Mouse (Mus musculus) forebrain, embryonic 16.5 days (tissue): ENCODE results near the gene Ttc28. TPM values are rescaled to one million over a fixed set of nuclear protein-coding genes. Genes with fewer than 3 reads are reported as not detected.
A peak's percentile ranks its signal among the peaks of the same experiment; 100 is the strongest.

Experiments used
- ATAC-seq: fragments of 200-750 bp; cut with Nextera tagmentation; 2 replicates; pipeline ENCODE4 v1.8.0; 2017; ENCODE audit warnings: mild to moderate bottlenecking, moderate library complexity
- H3K27ac ChIP-seq: fragments of 300-500 bp; sonication (generic); 2 replicates; pipeline ENCODE4 v1.5.1; 2014; ENCODE audit warnings: low read length, control low read depth
- H3K27me3 ChIP-seq: fragments of 300-500 bp; sonication (generic); replicated peaks from 2 replicates; pipeline ENCODE4 v1.6.1; 2014; ENCODE audit warnings: low read length; ENCODE audit not compliant: control insufficient read depth, insufficient read depth
- H3K36me3 ChIP-seq: fragments of 300-500 bp; sonication (generic); 2 replicates; pipeline ENCODE4 v1.6.1; 2014; ENCODE audit not compliant: control insufficient read depth, insufficient read depth
- H3K4me1 ChIP-seq: fragments of 300-500 bp; sonication (generic); replicated peaks from 2 replicates; pipeline ENCODE4 v1.6.1; 2014; ENCODE audit warnings: low read length; ENCODE audit not compliant: control insufficient read depth, insufficient read depth
- H3K4me2 ChIP-seq: fragments of 300-500 bp; sonication (generic); 2 replicates; pipeline ENCODE4 v1.6.1; 2014; ENCODE audit warnings: mild to moderate bottlenecking, low read length, control low read depth
- H3K4me3 ChIP-seq: fragments of 300-500 bp; sonication (generic); replicated peaks from 2 replicates; pipeline ENCODE4 v1.5.1; 2014; ENCODE audit warnings: mild to moderate bottlenecking, low read length, control low read depth
- H3K9ac ChIP-seq: fragments of 300-500 bp; sonication (generic); replicated peaks from 2 replicates; pipeline ENCODE4 v1.6.1; 2014; ENCODE audit warnings: low read depth, low read length, control low read depth
- H3K9me3 ChIP-seq: fragments of 300-500 bp; sonication (generic); 2 replicates; pipeline ENCODE4 v1.6.1; 2016; ENCODE audit warnings: low read length; ENCODE audit not compliant: control insufficient read depth
- WGBS: fragments of 180-500 bp; shearing (Covaris S2); extraction: QIAGEN DNeasy Blood & Tissue Kit; methylation state at CpG from one replicate; pipeline ENCODE4 v1.1.7; 2014; 5-methylcytosine and 5-hydroxymethylcytosine counted together
- polyA plus RNA-seq: library from polyadenylated mRNA; unstranded; fragments of >200 nt; fragmentation: Nextera tagmentation; extraction: Ambion mirVana; gene quantifications from 2 replicates; pipeline ENCODE4 v1.2.1, GENCODE M21; 2015

Ttc28 gene
- polyA plus RNA-seq, 1 experiment from 2014 or later, result 40.5 TPM

GRCm38 (mm10) chr5:111097233-111098160, 217.9 kb downstream of the Ttc28 start:
- H3K4me1 ChIP-seq, result peaks cover 29% of the 10 kb centered on the region
- WGBS, result 52% methylated on average over 11 of the region's 11 CpGs
- no peak for ATAC-seq
- H3K4me3 ChIP-seq, result no peak overlapping the region
- H3K27me3 ChIP-seq, result no peaks in the 10 kb centered on the region
- no peak overlapping the region for H3K27ac ChIP-seq
- H3K9me3 ChIP-seq, result no peaks in the 10 kb centered on the region
- no peak overlapping the region for H3K9ac ChIP-seq
- H3K4me2 ChIP-seq, result no peak overlapping the region
- H3K36me3 ChIP-seq, result peaks cover 9% of the 10 kb centered on the region

- no peaks in the 10 kb centered on the region for H3K9me3 ChIP-seq
- ATAC-seq, result peak; percentile 48; the same call in 1 of the 2 replicates
- no peak overlapping the region for H3K4me3 ChIP-seq
- H3K36me3 ChIP-seq, result peaks cover 12% of the 10 kb centered on the region
- peak overlapping the region; percentile 71 for H3K27ac ChIP-seq
- H3K4me1 ChIP-seq, result peaks cover 29% of the 10 kb centered on the region
- peak overlapping the region; percentile 40; the same call in 1 of the 2 replicates for H3K9ac ChIP-seq
- no peak overlapping the region for H3K4me2 ChIP-seq
- 20% methylated on average over 7 of the region's 7 CpGs for WGBS
- no peaks in the 10 kb centered on the region for H3K27me3 ChIP-seq
Measured at GRCm38 (mm10) chr5:111098516-111099274, 219.1 kb downstream of the Ttc28 start.

- no peaks in the 10 kb centered on the region for H3K9me3 ChIP-seq
- 82% methylated on average over 7 of the region's 7 CpGs for WGBS
- ATAC-seq, result no peak
- H3K9ac ChIP-seq, result no peak overlapping the region
- peaks cover 29% of the 10 kb centered on the region for H3K4me1 ChIP-seq
- H3K4me2 ChIP-seq, result no peak overlapping the region
- H3K4me3 ChIP-seq, result no peak overlapping the region
- H3K27ac ChIP-seq, result no peak overlapping the region
- peaks cover 12% of the 10 kb centered on the region for H3K36me3 ChIP-seq
- no peaks in the 10 kb centered on the region for H3K27me3 ChIP-seq
Measured at GRCm38 (mm10) chr5:111100585-111100984, 221.0 kb downstream of the Ttc28 start.

GRCm38 (mm10) chr5:111101383-111101932, 221.9 kb downstream of the Ttc28 start:
- peaks cover 10% of the 10 kb centered on the region for H3K36me3 ChIP-seq
- no peak overlapping the region for H3K4me3 ChIP-seq
- no peak overlapping the region for H3K9ac ChIP-seq
- 82% methylated on average over 6 of the region's 6 CpGs for WGBS
- ATAC-seq, result no peak
- no peaks in the 10 kb centered on the region for H3K27me3 ChIP-seq
- no peak overlapping the region for H3K27ac ChIP-seq
- H3K9me3 ChIP-seq, result no peaks in the 10 kb centered on the region
- peaks cover 27% of the 10 kb centered on the region for H3K4me1 ChIP-seq
- no peak overlapping the region for H3K4me2 ChIP-seq

GRCm38 (mm10) chr5:111104801-111105200, 225.2 kb downstream of the Ttc28 start:
- no peak overlapping the region for H3K4me3 ChIP-seq
- no peaks in the 10 kb centered on the region for H3K27me3 ChIP-seq
- H3K36me3 ChIP-seq, result peaks cover 10% of the 10 kb centered on the region
- no peak overlapping the region for H3K9ac ChIP-seq
- no peak overlapping the region for H3K4me2 ChIP-seq
- no peak for ATAC-seq
- no peaks in the 10 kb centered on the region for H3K4me1 ChIP-seq
- H3K9me3 ChIP-seq, result no peaks in the 10 kb centered on the region
- no peak overlapping the region for H3K27ac ChIP-seq
- WGBS, result 81% methylated on average over 7 of the region's 7 CpGs

GRCm38 (mm10) chr5:111111378-111111777, 231.8 kb downstream of the Ttc28 start:
- no peak overlapping the region for H3K4me3 ChIP-seq
- no peak overlapping the region for H3K27ac ChIP-seq
- no peak for ATAC-seq
- H3K27me3 ChIP-seq, result no peaks in the 10 kb centered on the region
- H3K4me1 ChIP-seq, result no peaks in the 10 kb centered on the region
- no peak overlapping the region for H3K4me2 ChIP-seq
- 68% methylated on average over 6 of the region's 6 CpGs for WGBS
- H3K36me3 ChIP-seq, result no peaks in the 10 kb centered on the region; the same call in 1 of the 2 replicates
- no peak overlapping the region for H3K9ac ChIP-seq
- no peaks in the 10 kb centered on the region for H3K9me3 ChIP-seq

- Histone ChIP-seq H3K4me2 (no peak overlapping the region), H3K27me3 (no peaks in the 10 kb centered on the region), H3K4me3 (no peak overlapping the region), H3K27ac (no peak overlapping the region), H3K9ac (no peak overlapping the region), H3K36me3 (no peaks in the 10 kb centered on the region; the same call in 1 of the 2 replicates), H3K9me3 (no peaks in the 10 kb centered on the region), H3K4me1 (no peaks in the 10 kb centered on the region; the same call in 1 of the 2 replicates)
- ATAC-seq, result no peak
- WGBS, result 79% methylated on average over 7 of the region's 7 CpGs
Measured at GRCm38 (mm10) chr5:111113183-111113582, 233.6 kb downstream of the Ttc28 start.

GRCm38 (mm10) chr5:111113694-111114375, 234.2 kb downstream of the Ttc28 start:
- ATAC-seq, result no peak
- Histone ChIP-seq H3K9me3 (no peaks in the 10 kb centered on the region), H3K4me1 (peaks cover 3% of the 10 kb centered on the region), H3K27ac (no peak overlapping the region), H3K4me3 (no peak overlapping the region), H3K36me3 (no peaks in the 10 kb centered on the region; the same call in 1 of the 2 replicates), H3K9ac (no peak overlapping the region), H3K4me2 (no peak overlapping the region), H3K27me3 (no peaks in the 10 kb centered on the region)
- 88% methylated on average over 8 of the region's 8 CpGs for WGBS
